Mouse (Mus musculus): Measurements from ENCODE around the gene 4930451I11Rik. TPM values are rescaled to one million over a fixed set of nuclear protein-coding genes. Genes with fewer than 3 reads are reported as not detected.

Gene 4930451I11Rik
- total and polyA plus RNA-seq, 3 experiments, result not detected

- Histone ChIP-seq H3K27me3 (ENCODE audit: control insufficient read depth in 1 of 2, insufficient read depth in 2 of 2, low read length in 2 of 2) (no peaks in the 10 kb centered on the region), H3K36me3 (ENCODE audit: control insufficient read depth in 1 of 2, insufficient read depth in 2 of 2, low read length in 2 of 2) (peaks cover 5 to 6% of the 10 kb centered on the region in 2 experiments), H3K27ac (ENCODE audit: control insufficient read depth, low read depth, low read length) (no peak overlapping the region), H3K79me2 (ENCODE audit: control insufficient read depth, insufficient read depth, low read length, poor library complexity) (peaks cover 1% of the 10 kb centered on the region; the same call in 1 of the 2 replicates), H3K9ac (ENCODE audit: control insufficient read depth, low read depth, low read length, poor library complexity, severe bottlenecking) (no peak overlapping the region), H3K4me1 (ENCODE audit: control insufficient read depth in 1 of 2, insufficient read depth in 2 of 2, low read length in 2 of 2) (peaks cover 2 to 11% of the 10 kb centered on the region in 2 experiments; a peak in 3 of 4 replicates), H3K9me3 (replicated peaks; ENCODE audit: insufficient read depth, low read length) (no peaks in the 10 kb centered on the region), H3K4me3 (ENCODE audit: control insufficient read depth in 1 of 2, insufficient read depth in 1 of 2, low read depth in 2 of 2, low read length in 2 of 2) (no peak overlapping the region)
- DNase-seq (ENCODE audit: low read depth, low spot score), result no peak
- TF ChIP-seq POLR2AphosphoS5 (IDR thresholded peaks at IDR 0.05; ENCODE audit: borderline replicate concordance, low read depth, low read length) (no peak), NELFE (IDR thresholded peaks at IDR 0.05; ENCODE audit: low read depth, low read length) (no peak), HCFC1 (IDR thresholded peaks at IDR 0.05; ENCODE audit: low read depth, low read length) (no peak), CTCF (IDR thresholded peaks at IDR 0.05 in 2 of 3, conservative IDR thresholded peaks at IDR 0.05 in 1 of 3; ENCODE audit: control insufficient read depth in 1 of 3, insufficient read depth in 1 of 3, low read depth in 2 of 3, low read length in 3 of 3, poor library complexity in 1 of 3, severe bottlenecking in 1 of 3) (no peak), ZNF384 (IDR thresholded peaks at IDR 0.05; ENCODE audit: low read depth, low read length) (no peak), MAX (IDR thresholded peaks at IDR 0.05; ENCODE audit: low read length) (no peak), SIN3A (IDR thresholded peaks at IDR 0.05; ENCODE audit: low read length) (no peak), GABPA (IDR thresholded peaks at IDR 0.05; ENCODE audit: low read depth, low read length) (no peak), SMC3 (IDR thresholded peaks at IDR 0.05; ENCODE audit: low read depth, low read length) (no peak), CHD2 (IDR thresholded peaks at IDR 0.05; ENCODE audit: low read length) (no peak), MEF2A (IDR thresholded peaks at IDR 0.05; ENCODE audit: extremely low read depth, insufficient replicate concordance, low read depth, low read length, poor library complexity, severe bottlenecking) (no peak), POLR2A (IDR thresholded peaks at IDR 0.05; ENCODE audit: control insufficient read depth in 1 of 2, insufficient read depth in 1 of 2, low read depth in 1 of 2, low read length in 2 of 2, poor library complexity in 1 of 2) (no peak), MXI1 (IDR thresholded peaks at IDR 0.05; ENCODE audit: low read depth, low read length) (no peak), ZKSCAN1 (IDR thresholded peaks at IDR 0.05; ENCODE audit: low read depth, low read length) (no peak), EP300 (IDR thresholded peaks at IDR 0.05; ENCODE audit: low read depth in 1 of 2, low read length in 2 of 2) (no peak), GATA1 (IDR thresholded peaks at IDR 0.05; ENCODE audit: low read depth, low read length) (no peak), MAZ (IDR thresholded peaks at IDR 0.05; ENCODE audit: low read depth, low read length) (no peak), TBP (IDR thresholded peaks at IDR 0.05; ENCODE audit: low read depth, low read length) (no peak), MYB (IDR thresholded peaks at IDR 0.05; ENCODE audit: low read depth, low read length) (no peak), POLR2AphosphoS2 (IDR thresholded peaks at IDR 0.05; ENCODE audit: low read length) (no peak)
Measured at GRCm38 (mm10) chr7:126867534-126867933, 36.1 kb upstream of the 4930451I11Rik start.

- no peak overlapping the region for H3K27ac ChIP-seq (ENCODE audit: control insufficient read depth, low read depth, low read length)
- no peaks in the 10 kb centered on the region for H3K27me3 ChIP-seq (ENCODE audit: control insufficient read depth in 1 of 2, insufficient read depth in 2 of 2, low read length in 2 of 2)
- peaks cover 2 to 19% of the 10 kb centered on the region in 2 experiments; a peak in 3 of 4 replicates for H3K4me1 ChIP-seq (ENCODE audit: control insufficient read depth in 1 of 2, insufficient read depth in 2 of 2, low read length in 2 of 2)
- no peaks in the 10 kb centered on the region for H3K9me3 ChIP-seq (replicated peaks; ENCODE audit: insufficient read depth, low read length)
- TF ChIP-seq SIN3A (IDR thresholded peaks at IDR 0.05; ENCODE audit: low read length), result no peak
- TF ChIP-seq BHLHE40 (IDR thresholded peaks at IDR 0.05; ENCODE audit: borderline replicate concordance, low read depth, low read length), result no peak
- no peak for TF ChIP-seq POLR2AphosphoS2 (IDR thresholded peaks at IDR 0.05; ENCODE audit: low read length)
- no peak for TF ChIP-seq ETS1 (IDR thresholded peaks at IDR 0.05; ENCODE audit: low read depth, low read length)
- TF ChIP-seq EP300 (IDR thresholded peaks at IDR 0.05; ENCODE audit: low read depth in 1 of 2, low read length in 2 of 2), result no peak
- TF ChIP-seq CTCF (IDR thresholded peaks at IDR 0.05 in 2 of 3, conservative IDR thresholded peaks at IDR 0.05 in 1 of 3; ENCODE audit: control insufficient read depth in 1 of 3, insufficient read depth in 1 of 3, low read depth in 2 of 3, low read length in 3 of 3, poor library complexity in 1 of 3, severe bottlenecking in 1 of 3), result no peak
- TF ChIP-seq ELF1 (IDR thresholded peaks at IDR 0.05; ENCODE audit: low read depth, low read length), result no peak
- no peak for TF ChIP-seq TCF12 (IDR thresholded peaks at IDR 0.05; ENCODE audit: low read depth, low read length)
- TF ChIP-seq MYC (IDR thresholded peaks at IDR 0.05; ENCODE audit: low read depth, low read length), result no peak
- no peak for TF ChIP-seq MEF2A (IDR thresholded peaks at IDR 0.05; ENCODE audit: extremely low read depth, insufficient replicate concordance, low read depth, low read length, poor library complexity, severe bottlenecking)
- TF ChIP-seq NRF1 (IDR thresholded peaks at IDR 0.05; ENCODE audit: insufficient read depth, low read depth, low read length, poor library complexity, severe bottlenecking), result no peak
- no peak for TF ChIP-seq CHD2 (IDR thresholded peaks at IDR 0.05; ENCODE audit: low read length)
- no peak for TF ChIP-seq ZMIZ1 (IDR thresholded peaks at IDR 0.05; ENCODE audit: low read depth, low read length)
- no peak for TF ChIP-seq USF2 (IDR thresholded peaks at IDR 0.05; ENCODE audit: borderline replicate concordance in 1 of 2, insufficient read depth in 1 of 2, low read depth in 1 of 2, low read length in 2 of 2)
- TF ChIP-seq POLR2A (IDR thresholded peaks at IDR 0.05; ENCODE audit: control insufficient read depth in 1 of 2, insufficient read depth in 1 of 2, low read depth in 1 of 2, low read length in 2 of 2, poor library complexity in 1 of 2), result no peak
- TF ChIP-seq POLR2AphosphoS5 (IDR thresholded peaks at IDR 0.05; ENCODE audit: borderline replicate concordance, low read depth, low read length), result no peak
- TF ChIP-seq ZKSCAN1 (IDR thresholded peaks at IDR 0.05; ENCODE audit: low read depth, low read length), result no peak
- TF ChIP-seq KAT2A (conservative IDR thresholded peaks at IDR 0.05; ENCODE audit: low read depth, low read length), result no peak
- peak overlapping the region; percentile 89 for H3K9ac ChIP-seq (ENCODE audit: control insufficient read depth, low read depth, low read length, poor library complexity, severe bottlenecking)
- peaks cover 26% of the 10 kb centered on the region for H3K79me2 ChIP-seq (ENCODE audit: control insufficient read depth, insufficient read depth, low read length, poor library complexity)
- H3K4me3 ChIP-seq (ENCODE audit: control insufficient read depth in 1 of 2, insufficient read depth in 1 of 2, low read depth in 2 of 2, low read length in 2 of 2), result no peak overlapping the region
- H3K36me3 ChIP-seq (ENCODE audit: control insufficient read depth in 1 of 2, insufficient read depth in 2 of 2, low read length in 2 of 2), result peaks cover 3 to 22% of the 10 kb centered on the region in 2 experiments
- no peak for DNase-seq (ENCODE audit: low read depth, low spot score)
Measured at GRCm38 (mm10) chr7:126863791-126864190, 32.4 kb upstream of the 4930451I11Rik start.

All from MEL (cell line).